Mouse (Mus musculus): ENCODE measurements around the gene Slc26a6.

Gene Slc26a6

DNA sequence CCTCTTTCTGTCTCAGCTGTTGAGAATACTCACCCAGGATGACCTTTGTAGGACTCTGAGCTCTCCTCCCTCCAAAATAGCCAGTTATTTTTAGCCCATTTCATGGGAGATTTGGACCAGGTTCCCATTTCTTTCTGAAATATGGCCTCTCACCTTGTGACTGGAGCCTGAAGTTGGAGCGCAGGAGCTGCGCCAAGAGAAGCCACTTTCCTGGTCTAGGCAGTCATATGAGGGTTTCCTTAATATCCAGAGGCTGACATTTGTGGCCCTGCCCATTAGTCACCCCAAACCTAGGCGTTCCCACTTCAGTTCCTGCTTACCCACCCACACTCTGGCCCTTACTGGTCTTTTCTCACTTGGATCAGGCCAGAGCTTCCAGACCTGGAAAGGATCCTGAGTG lies at the start of gene Slc26a6:
Gene Slc26a6, plus strand, starts transcription at position 308 of the 400 bp plus-strand sequence.
- DNase-seq (ENCODE audit: low spot score), result no peak

- no peak for DNase-seq (ENCODE audit: low spot score)
Measured at GRCm38 (mm10) chr9:108805768-108806167, 47.3 kb upstream of the Slc26a6 start.

DNA sequence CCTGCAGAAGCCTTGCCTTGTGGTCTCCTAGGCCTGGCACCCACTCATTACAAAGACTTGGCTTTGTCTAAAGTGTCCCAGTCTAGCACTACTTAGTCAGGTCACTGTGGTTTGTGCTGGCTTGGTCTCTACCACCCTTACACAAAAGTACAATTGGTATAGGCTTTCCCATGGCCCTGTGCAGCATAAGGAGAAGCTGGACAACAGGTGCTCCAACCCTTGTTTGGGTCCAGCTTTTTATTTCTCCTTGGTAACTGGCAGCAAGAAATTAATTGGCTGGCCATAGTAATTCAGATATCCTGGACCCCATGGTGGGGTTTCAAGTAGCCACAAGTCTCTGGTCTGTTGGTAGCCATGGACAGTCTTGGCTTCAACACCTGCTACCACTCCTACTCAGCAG lies 46.7 kb upstream of the Slc26a6 start:
- DNase-seq (ENCODE audit: low spot score), result no peak

DNA sequence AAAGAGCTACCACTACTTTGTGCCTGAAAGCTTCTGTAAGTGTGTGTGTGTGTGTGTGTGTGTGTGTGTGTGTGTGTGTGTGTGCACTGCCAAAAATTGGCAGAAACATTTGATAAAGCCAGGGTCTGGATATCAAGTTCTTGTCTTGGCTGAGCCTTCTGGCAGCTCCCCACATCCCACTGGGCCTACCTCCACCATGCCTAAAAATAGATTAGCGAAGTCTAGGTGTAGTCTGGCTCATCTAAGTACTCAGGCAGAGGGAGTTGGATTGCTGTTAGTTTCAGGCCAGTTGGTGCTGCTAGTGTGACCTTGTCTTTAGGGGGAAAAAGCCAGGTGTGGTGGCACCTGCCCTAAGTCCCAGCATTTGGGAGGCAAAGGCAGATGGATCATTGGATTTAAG lies 46.3 kb upstream of the Slc26a6 start:
- no peak for DNase-seq (ENCODE audit: low spot score)

- DNase-seq (ENCODE audit: low spot score), result no peak
Measured at GRCm38 (mm10) chr9:108807674-108808073, 45.4 kb upstream of the Slc26a6 start.

DNA sequence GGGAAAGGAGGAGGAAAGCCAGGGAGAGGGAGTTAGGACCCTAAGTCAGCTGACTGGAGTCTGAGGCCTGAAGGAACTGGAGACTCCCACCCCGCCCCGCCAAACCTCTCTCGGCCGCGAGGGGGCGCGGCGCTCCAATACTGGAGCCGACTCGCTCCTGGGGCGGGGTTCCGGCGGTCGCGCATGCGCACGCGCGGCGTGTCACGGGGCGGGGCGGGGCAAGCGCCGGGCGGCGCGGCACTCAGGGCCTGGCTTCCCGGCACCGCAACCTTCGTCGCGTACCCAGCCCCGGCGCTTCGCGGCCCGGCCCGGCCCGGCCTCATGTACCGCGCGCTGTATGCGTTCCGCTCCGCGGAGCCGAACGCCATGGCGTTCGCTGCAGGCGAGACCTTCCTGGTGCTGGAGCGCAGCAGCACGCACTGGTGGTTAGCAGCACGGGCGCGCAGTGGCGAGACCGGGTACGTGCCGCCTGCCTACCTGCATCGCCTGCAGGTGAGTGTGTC lies 44.9 kb upstream of the Slc26a6 start, which contains the start of gene Nckipsd:
Gene Nckipsd, plus strand, starts transcription at position 206 of the 503 bp plus-strand sequence.
- DNase-seq (ENCODE audit: low spot score), result peak; percentile 93

DNA sequence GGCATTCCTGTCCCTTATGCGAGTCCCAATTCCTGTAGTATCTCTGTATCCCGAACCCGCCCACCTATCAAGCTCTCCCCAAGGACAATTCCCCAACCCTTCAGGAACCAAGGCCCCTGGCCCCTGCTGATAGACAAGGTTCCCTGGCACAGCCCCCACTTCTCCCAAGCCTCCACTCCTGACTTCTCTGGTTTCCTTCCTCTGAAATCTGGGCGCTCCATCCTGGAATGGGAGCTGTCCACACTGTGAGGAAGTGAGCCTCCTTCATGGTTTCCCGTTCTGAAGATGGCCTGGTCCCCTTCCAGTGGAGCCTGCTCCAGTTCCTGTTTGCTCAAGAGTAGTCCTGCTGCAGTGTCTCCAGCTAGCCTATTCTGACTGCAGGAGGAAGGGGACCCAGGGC lies 43.9 kb upstream of the Slc26a6 start:
- no peak for DNase-seq (ENCODE audit: low spot score)

GRCm38 (mm10) chr9:108809723-108810122 lies 43.4 kb upstream of the Slc26a6 start:
- DNase-seq (ENCODE audit: low spot score), result no peak

- no peak for DNase-seq (ENCODE audit: low spot score)
Measured at GRCm38 (mm10) chr9:108810516-108810915, 42.6 kb upstream of the Slc26a6 start.

DNA sequence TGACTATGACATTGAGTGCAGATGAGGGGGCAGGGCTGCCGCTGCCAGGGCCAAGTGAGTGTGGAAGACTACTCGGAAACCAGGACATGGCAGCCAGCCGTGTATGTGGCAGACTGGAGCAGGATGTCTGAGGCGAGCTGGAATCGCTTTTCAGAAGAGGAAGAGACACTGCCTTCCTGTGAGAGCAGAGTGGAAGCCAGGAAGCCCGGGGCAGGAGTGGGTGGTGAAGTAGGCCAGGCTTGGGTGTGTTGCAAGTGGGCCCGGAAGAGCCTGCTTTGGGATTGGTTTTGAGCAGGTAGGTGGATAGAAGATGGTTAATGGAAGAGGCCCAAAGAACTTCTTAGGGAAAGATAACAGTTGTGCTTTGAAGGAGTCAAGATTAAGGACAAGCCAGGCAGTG lies 37.5 kb upstream of the Slc26a6 start:
- DNase-seq (ENCODE audit: low spot score), result no peak

- peak; percentile 28 for DNase-seq (ENCODE audit: low spot score)
Measured at GRCm38 (mm10) chr9:108819495-108819894, 33.6 kb upstream of the Slc26a6 start.

GRCm38 (mm10) chr9:108820077-108820476 lies 33.0 kb upstream of the Slc26a6 start:
- DNase-seq (ENCODE audit: low spot score), result no peak

GRCm38 (mm10) chr9:108824144-108824685 lies 28.9 kb upstream of the Slc26a6 start:
- no peak for DNase-seq (ENCODE audit: low spot score)

GRCm38 (mm10) chr9:108824755-108825413 lies 28.2 kb upstream of the Slc26a6 start:
- DNase-seq (ENCODE audit: low spot score), result no peak

GRCm38 (mm10) chr9:108825820-108826699 lies 27.0 kb upstream of the Slc26a6 start, which contains the start of gene Celsr3:
Celsr3 (plus strand) TSS chr9:108826320.
- no peak for DNase-seq (ENCODE audit: low spot score)

- peak; percentile 68 for DNase-seq (ENCODE audit: low spot score)
Measured at GRCm38 (mm10) chr9:108826700-108827340, 26.3 kb upstream of the Slc26a6 start.

DNA sequence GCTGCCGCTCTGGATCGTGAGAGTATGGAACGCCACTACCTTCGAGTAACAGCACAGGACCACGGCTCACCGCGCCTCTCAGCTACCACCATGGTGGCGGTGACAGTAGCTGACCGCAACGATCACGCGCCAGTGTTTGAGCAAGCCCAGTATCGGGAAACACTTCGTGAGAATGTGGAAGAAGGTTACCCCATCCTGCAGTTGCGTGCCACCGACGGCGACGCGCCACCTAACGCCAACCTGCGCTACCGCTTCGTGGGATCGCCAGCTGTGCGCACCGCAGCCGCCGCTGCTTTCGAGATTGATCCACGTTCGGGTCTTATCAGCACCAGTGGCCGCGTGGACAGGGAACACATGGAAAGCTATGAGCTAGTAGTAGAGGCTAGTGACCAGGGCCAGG lies 25.6 kb upstream of the Slc26a6 start:
- no peak for DNase-seq (ENCODE audit: low spot score)

DNA sequence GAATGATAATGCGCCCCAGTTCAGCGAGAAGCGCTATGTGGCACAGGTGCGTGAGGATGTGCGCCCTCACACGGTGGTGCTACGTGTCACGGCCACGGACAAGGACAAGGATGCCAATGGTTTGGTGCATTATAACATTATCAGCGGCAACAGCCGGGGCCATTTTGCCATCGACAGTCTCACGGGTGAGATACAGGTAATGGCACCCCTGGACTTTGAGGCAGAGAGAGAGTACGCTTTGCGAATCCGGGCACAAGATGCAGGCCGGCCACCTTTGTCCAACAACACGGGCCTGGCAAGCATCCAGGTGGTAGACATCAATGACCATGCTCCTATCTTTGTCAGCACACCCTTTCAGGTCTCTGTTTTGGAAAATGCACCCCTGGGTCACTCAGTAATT lies 25.2 kb upstream of the Slc26a6 start:
- no peak for DNase-seq (ENCODE audit: low spot score)

DNA sequence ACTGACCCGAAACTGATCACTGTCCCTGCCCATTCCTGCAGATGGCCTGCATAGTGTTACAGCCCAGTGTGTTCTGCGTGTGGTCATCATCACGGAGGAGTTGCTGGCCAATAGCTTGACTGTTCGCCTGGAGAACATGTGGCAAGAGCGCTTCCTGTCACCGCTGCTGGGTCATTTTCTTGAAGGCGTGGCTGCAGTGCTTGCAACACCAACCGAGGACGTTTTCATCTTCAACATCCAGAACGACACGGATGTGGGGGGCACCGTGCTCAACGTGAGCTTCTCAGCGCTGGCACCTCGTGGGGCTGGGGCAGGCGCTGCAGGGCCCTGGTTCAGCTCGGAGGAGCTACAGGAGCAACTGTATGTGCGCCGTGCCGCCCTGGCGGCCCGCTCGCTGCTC lies 21.4 kb upstream of the Slc26a6 start:
- peak; percentile 20 for DNase-seq (ENCODE audit: low spot score)

DNA sequence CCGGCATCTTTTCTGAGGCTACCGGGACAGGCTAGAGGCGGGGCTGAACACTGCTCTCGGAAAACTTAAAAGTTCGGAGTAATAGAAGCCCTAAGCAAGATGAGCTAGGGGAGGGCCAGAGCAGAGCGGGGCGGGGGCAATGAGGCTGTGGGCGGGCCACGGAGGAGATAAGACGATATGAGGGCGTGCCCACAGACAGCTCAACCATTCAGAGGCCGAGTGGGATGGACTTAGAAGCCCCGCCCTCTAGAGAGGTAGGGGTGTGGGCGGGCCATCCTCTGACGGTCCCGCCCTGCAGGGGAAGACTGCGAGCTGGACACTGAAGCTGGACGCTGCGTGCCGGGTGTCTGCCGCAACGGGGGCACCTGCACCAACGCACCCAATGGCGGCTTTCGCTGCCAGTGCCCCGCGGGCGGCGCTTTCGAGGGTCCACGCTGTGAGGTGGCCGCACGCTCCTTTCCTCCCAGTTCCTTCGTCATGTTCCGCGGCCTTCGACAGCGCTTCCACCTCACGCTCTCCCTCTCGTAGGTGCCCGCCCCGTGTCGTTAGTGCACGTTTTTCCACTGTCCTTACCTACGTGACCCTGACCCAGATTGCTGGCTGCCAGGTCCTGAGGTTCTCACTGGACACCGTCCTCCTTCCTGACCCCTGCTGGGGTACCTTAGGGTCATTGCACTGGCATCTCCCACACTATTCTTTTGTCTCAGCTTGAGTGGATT lies 20.5 kb upstream of the Slc26a6 start:
- peak; percentile 83 for DNase-seq (ENCODE audit: low spot score)

- no peak for DNase-seq (ENCODE audit: low spot score)
Measured at GRCm38 (mm10) chr9:108842989-108843388, 10.1 kb upstream of the Slc26a6 start.

- no peak for DNase-seq (ENCODE audit: low spot score)
Measured at GRCm38 (mm10) chr9:108845390-108845789, 7.7 kb upstream of the Slc26a6 start.
